Mouse (Mus musculus) cerebellum, postnatal 36 days (tissue): ENCODE results near the gene Zfp593.

Experiments used
- DNase-seq, 2 experiments: peaks; one replicate each; pipeline ENCODE4 v3.0.0; 2021 to 2022; ENCODE audit warnings: mixed read lengths in 2 of 2

Gene Zfp593

GRCm38 (mm10) chr4:134222793-134223600 is 22.4 kb downstream of the Zfp593 start:
- DNase-seq = no peak

GRCm38 (mm10) chr4:134206488-134207053 is 38.8 kb downstream of the Zfp593 start:
- DNase-seq = no peak

DNA sequence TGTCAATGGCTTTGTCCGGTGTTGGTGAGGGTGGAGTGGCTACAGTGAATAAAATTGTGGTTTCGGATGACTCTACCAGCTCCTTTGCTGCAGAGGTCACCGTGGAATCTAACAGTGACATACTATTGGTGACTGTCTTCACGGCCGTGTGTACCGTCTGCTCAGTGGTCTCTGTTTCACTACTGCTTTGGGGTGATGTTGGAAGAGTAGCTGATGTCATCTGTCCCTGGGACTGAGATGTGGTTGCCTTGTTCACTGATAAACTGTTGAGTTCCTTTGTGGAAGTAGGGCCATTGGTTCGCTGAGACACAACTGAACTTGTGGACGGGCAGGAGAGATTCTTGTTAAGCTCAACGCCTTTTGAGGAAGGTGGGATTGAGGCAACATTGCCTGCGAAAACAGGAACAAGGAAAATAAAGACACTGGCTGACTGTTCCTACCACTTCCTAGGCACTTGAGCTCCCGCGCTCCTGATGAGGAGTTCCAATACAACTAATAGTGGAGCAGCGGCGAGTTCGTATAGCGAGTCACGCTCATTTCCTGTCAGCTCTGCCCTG is 42.0 kb downstream of the Zfp593 start:
- DNase-seq = no peak

DNA sequence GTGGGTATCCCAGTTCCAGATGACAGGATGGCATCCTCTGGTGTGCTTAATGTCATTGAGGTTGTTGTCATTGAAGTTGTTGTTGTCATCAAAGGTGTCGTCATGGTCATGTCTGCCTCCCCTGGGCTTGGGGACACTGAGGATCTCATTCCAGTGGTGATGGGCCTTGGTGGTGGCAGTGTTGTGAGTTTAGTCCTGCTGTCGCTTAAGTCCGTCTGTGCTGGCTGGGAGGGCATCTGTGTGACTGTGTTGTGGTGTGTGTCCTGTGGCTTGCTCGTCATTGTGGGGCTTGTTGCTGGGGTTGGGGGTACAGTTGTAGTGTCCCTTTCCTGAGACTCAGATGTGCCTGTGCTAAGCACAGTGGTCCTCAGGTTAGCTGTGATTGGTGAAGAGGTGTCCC is 42.5 kb downstream of the Zfp593 start, which contains the start of gene Gm7534:
Gene Gm7534 (minus strand): TSS at position 101 of the 400 bp plus-strand sequence.
- DNase-seq = no peak

- no peak for DNase-seq
These were observed 46.0 kb downstream of the Zfp593 start for GRCm38 (mm10) chr4:134199371-134199770.
